20 mouse cellular contexts compared by ENCODE assay signal in genomic region chr4:141064104-141064659, GRCm38 (mm10). TPM values are rescaled to one million over a fixed set of nuclear protein-coding genes. Genes with fewer than 3 reads are reported as not detected.
"Had no signal": no experiment of that assay in that cellular context is flagged by ENCODE, and none has a peak within 500 bp of the region (broad histone marks: within the 10 kb centered on the region; RNA-seq: fewer than 3 reads in every experiment).

No protein-coding gene starts in this region.

- H3K9me3 ChIP-seq: midbrain, embryonic 10.5 days; midbrain, embryonic 12.5 days; neural tube, embryonic 12.5 days; stomach, embryonic 15.5 days had no signal

- H3K9ac ChIP-seq: lung, embryonic 14.5 days; midbrain, embryonic 12.5 days; neural tube, embryonic 12.5 days; stomach, embryonic 15.5 days had no signal

- H3K27ac ChIP-seq: midbrain, embryonic 10.5 days; midbrain, embryonic 12.5 days; neural tube, embryonic 12.5 days; stomach, embryonic 15.5 days; stomach, postnatal 0 days had no signal

- H3K4me2 ChIP-seq: lung, embryonic 14.5 days; midbrain, embryonic 12.5 days; neural tube, embryonic 12.5 days; stomach, embryonic 15.5 days had no signal

- H3K27me3 ChIP-seq: midbrain, embryonic 12.5 days; neural tube, embryonic 12.5 days; stomach, embryonic 15.5 days had no signal

- DNase-seq: lung, adult 18-20 months; lung, embryonic 14.5 days; lung, postnatal 10 days; lung, postnatal 4 days; midbrain, embryonic 14.5 days; right cerebral cortex, postnatal 14 days; thymus, adult 18-20 months; thymus, postnatal 25 days; thymus, postnatal 4 days had no signal

- ATAC-seq: midbrain, embryonic 16.5 days had no signal

- H3K4me3 ChIP-seq: midbrain, embryonic 10.5 days; midbrain, embryonic 12.5 days; neural tube, embryonic 12.5 days; stomach, embryonic 15.5 days had no signal

RNA-seq across cellular contexts. Expression of gene Spata21, which starts 24.0 kb away (rescaled TPM):
- total RNA-seq: megakaryocyte, adult 5-6 weeks; megakaryocyte-erythroid progenitor cell, adult 5-6 weeks; neutrophil, adult 5-6 weeks had no signal
- polyA plus RNA-seq: midbrain, embryonic 14.5 days; spleen, adult 2 months; urinary bladder, adult 2 months had no signal

RNA-seq across cellular contexts. Expression of gene Mfap2, which starts 54.0 kb away (rescaled TPM):
- total RNA-seq: megakaryocyte, adult 5-6 weeks; megakaryocyte-erythroid progenitor cell, adult 5-6 weeks; neutrophil, adult 5-6 weeks had no signal
